Mouse (Mus musculus): ENCODE data around the gene Card9. TPM values are rescaled to one million over a fixed set of nuclear protein-coding genes. Genes with fewer than 3 reads are reported as not detected.

The Card9 gene
- polyA plus RNA-seq, 1 experiment = not detected

DNA sequence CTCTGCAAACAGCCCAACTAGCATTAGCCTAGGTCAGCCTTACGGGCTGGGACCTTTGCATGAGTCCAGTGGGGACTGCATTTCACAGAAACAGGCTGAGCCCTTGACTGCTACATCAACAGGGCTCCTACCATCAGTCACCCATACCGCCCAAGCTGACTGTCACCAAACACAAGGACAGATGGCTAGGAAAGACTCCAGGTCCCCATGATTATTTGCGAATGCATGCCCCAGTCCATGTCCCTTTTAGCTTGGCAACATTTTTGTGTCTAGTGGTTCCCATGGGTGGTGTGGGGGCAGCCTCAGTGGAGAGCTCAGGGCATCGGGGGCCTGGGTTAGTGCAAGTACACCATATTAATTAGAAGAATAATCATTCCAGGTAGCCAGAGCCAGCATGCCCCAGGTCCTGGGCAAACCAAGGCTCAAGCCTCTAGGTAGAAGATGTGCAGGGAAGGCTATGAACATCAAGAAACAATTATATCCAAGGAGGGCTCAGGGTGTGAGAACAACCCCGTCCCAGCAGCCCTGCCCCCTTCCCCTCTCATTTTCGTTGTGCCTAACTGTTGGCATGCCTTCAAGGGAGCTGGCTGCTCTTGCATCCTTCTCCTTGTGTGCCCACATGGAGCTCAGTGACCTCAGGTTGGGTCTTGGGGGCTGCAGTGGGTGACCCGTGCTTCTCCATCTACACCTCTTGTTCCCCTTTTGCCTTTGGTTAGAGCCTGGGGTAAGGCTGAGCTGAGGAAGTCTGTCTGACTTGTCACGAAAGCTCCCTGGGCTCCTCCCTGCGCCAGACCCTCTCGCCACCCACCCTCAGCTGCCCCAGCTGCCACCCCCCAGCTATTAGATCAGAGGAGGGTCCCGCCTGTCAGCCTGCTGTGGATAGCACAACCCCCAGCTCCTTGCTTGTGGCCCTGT lies 7.4 kb downstream of the Card9 start:
- Histone ChIP-seq H3K4me3 (ENCODE audit: low read depth, low read length) (peak overlapping the region; percentile 68; the same call in 1 of the 2 replicates), H3K36me3 (ENCODE audit: control insufficient read depth, insufficient read depth, low read length, poor library complexity, severe bottlenecking) (no peaks in the 10 kb centered on the region), H3K9ac (ENCODE audit: low read depth, poor library complexity, severe bottlenecking) (peak overlapping the region; percentile 79; the same call in 1 of the 2 replicates), H3K9me3 (replicated peaks; ENCODE audit: control insufficient read depth, insufficient read depth, low read length, poor library complexity, severe bottlenecking) (no peaks in the 10 kb centered on the region), H3K27me3 (ENCODE audit: control insufficient read depth, insufficient read depth, low read length, poor library complexity, severe bottlenecking) (no peaks in the 10 kb centered on the region), H3K4me1 (ENCODE audit: control insufficient read depth, insufficient read depth, low read length) (peaks cover 1% of the 10 kb centered on the region), H3K27ac (ENCODE audit: insufficient read depth, low read length) (no peak overlapping the region)
- TF ChIP-seq POLR2A (IDR thresholded peaks at IDR 0.05; ENCODE audit: insufficient read depth, low read length) = no peak
- no peak for TF ChIP-seq CTCF (IDR thresholded peaks at IDR 0.05; ENCODE audit: low read depth, low read length)
- TF ChIP-seq EP300 (IDR thresholded peaks at IDR 0.05; ENCODE audit: insufficient read depth, low read depth, low read length) = no peak

DNA sequence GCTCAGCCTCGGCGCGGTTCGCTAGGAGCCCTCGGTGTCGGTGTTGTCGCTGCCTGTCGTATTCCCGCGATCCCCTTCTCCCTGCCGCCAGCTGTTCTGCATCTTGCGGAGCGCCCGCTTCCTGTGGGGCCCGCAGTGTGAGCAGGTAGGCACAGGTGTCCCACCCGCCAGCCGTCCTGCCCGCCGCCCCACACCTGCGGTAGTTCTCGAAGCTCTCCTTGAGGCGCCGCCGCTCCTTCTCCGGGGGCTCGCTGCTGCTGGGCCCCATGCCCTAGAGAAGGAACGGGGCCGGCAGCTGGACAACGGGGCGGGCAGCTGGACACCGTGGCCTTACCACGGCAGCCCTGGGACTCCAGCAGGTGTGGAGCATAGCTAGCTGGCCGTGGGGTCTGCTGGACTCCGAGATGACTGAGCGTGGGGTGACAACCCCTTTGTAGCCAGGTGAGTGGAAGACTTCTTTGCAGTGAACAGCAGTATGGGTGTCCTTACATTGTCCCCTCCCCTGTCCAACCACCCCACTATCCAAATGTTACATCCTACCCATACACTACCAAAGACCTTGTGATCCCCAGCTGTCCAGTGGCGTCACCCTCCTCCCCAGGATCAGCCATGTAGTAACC lies 8.3 kb downstream of the Card9 start:
- no peak overlapping the region for H3K27ac ChIP-seq (ENCODE audit: insufficient read depth, low read length)
- no peaks in the 10 kb centered on the region for H3K9me3 ChIP-seq (replicated peaks; ENCODE audit: control insufficient read depth, insufficient read depth, low read length, poor library complexity, severe bottlenecking)
- H3K27me3 ChIP-seq (ENCODE audit: control insufficient read depth, insufficient read depth, low read length, poor library complexity, severe bottlenecking) = no peaks in the 10 kb centered on the region
- no peak for TF ChIP-seq POLR2A (IDR thresholded peaks at IDR 0.05; ENCODE audit: insufficient read depth, low read length)
- TF ChIP-seq EP300 (IDR thresholded peaks at IDR 0.05; ENCODE audit: insufficient read depth, low read depth, low read length) = no peak
- no peak for TF ChIP-seq CTCF (IDR thresholded peaks at IDR 0.05; ENCODE audit: low read depth, low read length)
- no peaks in the 10 kb centered on the region for H3K36me3 ChIP-seq (ENCODE audit: control insufficient read depth, insufficient read depth, low read length, poor library complexity, severe bottlenecking)
- peaks cover 1% of the 10 kb centered on the region for H3K4me1 ChIP-seq (ENCODE audit: control insufficient read depth, insufficient read depth, low read length)
- peak overlapping the region; percentile 79 for H3K9ac ChIP-seq (ENCODE audit: low read depth, poor library complexity, severe bottlenecking)
- peak overlapping the region; percentile 68 for H3K4me3 ChIP-seq (ENCODE audit: low read depth, low read length)

- H3K27me3 ChIP-seq (ENCODE audit: control insufficient read depth, insufficient read depth, low read length, poor library complexity, severe bottlenecking) = no peaks in the 10 kb centered on the region
- no peak within 1 kb of the TSS for H3K27ac ChIP-seq (ENCODE audit: insufficient read depth, low read length)
- TF ChIP-seq CTCF (IDR thresholded peaks at IDR 0.05; ENCODE audit: low read depth, low read length) (peak; percentile 57), POLR2A (IDR thresholded peaks at IDR 0.05; ENCODE audit: insufficient read depth, low read length) (no peak), EP300 (IDR thresholded peaks at IDR 0.05; ENCODE audit: insufficient read depth, low read depth, low read length) (no peak)
- H3K36me3 ChIP-seq (ENCODE audit: control insufficient read depth, insufficient read depth, low read length, poor library complexity, severe bottlenecking) = no peaks in the 10 kb centered on the region
- peaks cover 1% of the 10 kb centered on the region for H3K4me1 ChIP-seq (ENCODE audit: control insufficient read depth, insufficient read depth, low read length)
- H3K4me3 ChIP-seq (ENCODE audit: low read depth, low read length) = peak within 1 kb of the TSS; percentile 79
- H3K9me3 ChIP-seq (replicated peaks; ENCODE audit: control insufficient read depth, insufficient read depth, low read length, poor library complexity, severe bottlenecking) = no peaks in the 10 kb centered on the region
- H3K9ac ChIP-seq (ENCODE audit: low read depth, poor library complexity, severe bottlenecking) = peak within 1 kb of the TSS; percentile 79
These were observed 9.1 kb downstream of the Card9 start, which contains the start of gene Dnlz for GRCm38 (mm10) chr2:26351358-26352290. Gene Dnlz (minus strand): TSS chr2:26352110.

DNA sequence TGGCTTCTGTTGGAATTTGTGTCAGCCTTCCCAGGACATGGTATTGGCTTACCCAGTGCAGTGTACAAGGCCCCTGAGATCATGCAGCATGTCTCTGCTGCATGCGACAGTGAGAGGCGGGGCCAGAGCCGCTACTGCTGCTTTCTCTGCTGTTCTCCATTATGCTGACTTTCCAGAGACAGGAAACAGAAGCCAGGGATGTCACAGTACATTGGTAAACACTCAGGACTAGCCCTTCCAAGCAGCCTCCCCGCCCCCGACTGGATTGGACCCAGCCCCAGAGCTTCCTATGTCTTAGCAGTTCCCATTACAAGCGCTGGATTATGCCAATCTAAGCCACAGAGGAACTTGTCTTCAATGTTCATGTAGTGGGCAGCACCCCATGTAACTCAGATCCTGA lies 12.5 kb downstream of the Card9 start:
- Histone ChIP-seq H3K4me1 (ENCODE audit: control insufficient read depth, insufficient read depth, low read length) (peaks cover 4% of the 10 kb centered on the region), H3K9me3 (replicated peaks; ENCODE audit: control insufficient read depth, insufficient read depth, low read length, poor library complexity, severe bottlenecking) (no peaks in the 10 kb centered on the region), H3K36me3 (ENCODE audit: control insufficient read depth, insufficient read depth, low read length, poor library complexity, severe bottlenecking) (no peaks in the 10 kb centered on the region), H3K9ac (ENCODE audit: low read depth, poor library complexity, severe bottlenecking) (no peak overlapping the region), H3K27ac (ENCODE audit: insufficient read depth, low read length) (no peak overlapping the region), H3K27me3 (ENCODE audit: control insufficient read depth, insufficient read depth, low read length, poor library complexity, severe bottlenecking) (no peaks in the 10 kb centered on the region), H3K4me3 (ENCODE audit: low read depth, low read length) (no peak overlapping the region)
- no peak for TF ChIP-seq CTCF (IDR thresholded peaks at IDR 0.05; ENCODE audit: low read depth, low read length)
- TF ChIP-seq POLR2A (IDR thresholded peaks at IDR 0.05; ENCODE audit: insufficient read depth, low read length) = no peak
- TF ChIP-seq EP300 (IDR thresholded peaks at IDR 0.05; ENCODE audit: insufficient read depth, low read depth, low read length) = no peak

- Histone ChIP-seq H3K4me3 (ENCODE audit: low read depth, low read length) (no peak overlapping the region), H3K27ac (ENCODE audit: insufficient read depth, low read length) (no peak overlapping the region; the same call in 1 of the 2 replicates), H3K9ac (ENCODE audit: low read depth, poor library complexity, severe bottlenecking) (no peak overlapping the region), H3K27me3 (ENCODE audit: control insufficient read depth, insufficient read depth, low read length, poor library complexity, severe bottlenecking) (no peaks in the 10 kb centered on the region), H3K9me3 (replicated peaks; ENCODE audit: control insufficient read depth, insufficient read depth, low read length, poor library complexity, severe bottlenecking) (no peaks in the 10 kb centered on the region), H3K4me1 (ENCODE audit: control insufficient read depth, insufficient read depth, low read length) (peaks cover 14% of the 10 kb centered on the region), H3K36me3 (ENCODE audit: control insufficient read depth, insufficient read depth, low read length, poor library complexity, severe bottlenecking) (no peaks in the 10 kb centered on the region)
- TF ChIP-seq POLR2A (IDR thresholded peaks at IDR 0.05; ENCODE audit: insufficient read depth, low read length) (no peak), CTCF (IDR thresholded peaks at IDR 0.05; ENCODE audit: low read depth, low read length) (no peak), EP300 (IDR thresholded peaks at IDR 0.05; ENCODE audit: insufficient read depth, low read depth, low read length) (no peak; the same call in none of the 2 replicates)
These were observed 17.9 kb downstream of the Card9 start for GRCm38 (mm10) chr2:26342609-26343490.
